Mouse (Mus musculus) gastrocnemius, adult 8-10 months (tissue): ENCODE measurements at regions not wholly inside any gene's neighbourhood (a gene's known extent, or its start where the extent isn't known, plus 50 kb on each side); places are given as distances from the start of the nearest gene placed in this dataset.

Experiments used
- DNase-seq, 2 experiments: peaks; one replicate each; pipeline ENCODE4 v3.0.0; 2022; ENCODE audit warnings: low spot score in 2 of 2

- DNase-seq, result no peak
Observed at GRCm38 (mm10) chr16:86009638-86010329, 108.2 kb upstream of the Adamts5 start.

GRCm38 (mm10) chr16:86007799-86008198 lies 106.2 kb upstream of the Adamts5 start:
- DNase-seq, result no peak

DNA sequence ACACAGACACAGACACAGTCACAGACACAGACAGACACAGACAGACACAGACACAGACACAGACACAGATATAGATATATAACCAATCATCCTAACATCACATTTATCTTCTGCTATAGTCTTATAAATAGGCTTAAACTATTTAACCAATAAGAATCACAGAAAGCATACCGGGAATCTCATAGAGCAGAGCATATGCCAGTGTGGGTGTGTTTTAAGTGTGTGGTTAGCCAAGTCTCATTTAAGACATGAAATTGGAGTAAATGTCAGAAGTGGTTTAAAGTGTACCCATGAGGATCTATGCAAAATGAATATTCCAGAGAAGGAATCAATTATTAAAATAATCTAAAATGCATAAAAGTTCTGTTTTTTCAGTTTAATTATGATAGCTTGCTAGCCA lies 99.2 kb upstream of the Adamts5 start:
- DNase-seq, result no peak

DNA sequence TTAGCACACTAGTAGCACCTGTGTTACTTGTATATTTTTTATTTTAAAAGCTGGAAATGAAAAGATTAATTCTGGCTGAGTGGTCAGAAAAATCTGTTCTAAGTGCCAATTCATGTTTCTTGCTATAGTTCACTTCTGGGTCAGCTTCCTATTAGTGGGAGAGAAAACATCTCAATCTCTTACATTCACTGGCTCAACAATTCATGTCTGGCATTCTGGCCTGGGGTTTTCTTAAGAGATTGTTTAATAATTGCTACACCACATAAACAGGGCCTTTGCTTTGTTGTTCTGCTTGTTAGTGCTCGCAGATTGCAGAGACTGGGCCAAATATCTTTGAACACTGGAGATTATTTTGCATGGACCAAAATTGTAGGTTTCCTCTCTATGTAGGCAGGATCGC lies 84.2 kb upstream of the Adamts5 start:
- no peak for DNase-seq

DNA sequence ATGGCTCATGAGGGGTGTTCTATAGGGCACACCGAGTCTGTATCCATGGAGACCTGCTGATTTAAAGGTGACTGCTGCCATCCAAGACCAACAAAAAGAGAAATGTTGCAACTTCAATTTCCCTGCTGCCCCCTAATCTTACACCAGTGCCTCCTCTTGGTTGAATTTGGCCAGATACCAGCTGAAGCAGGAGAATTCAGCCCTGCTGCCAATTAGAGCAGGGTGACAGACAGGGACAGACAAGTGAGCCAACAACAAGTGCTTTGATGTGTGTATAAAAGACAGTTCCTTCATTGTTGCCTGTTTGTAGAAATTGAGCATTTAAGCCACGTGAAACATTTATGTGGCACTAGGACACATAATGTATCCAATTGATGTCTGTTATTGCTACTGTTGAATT lies 75.5 kb upstream of the Adamts5 start:
- DNase-seq, result peak in 1 of 2 experiments; percentile 4

DNA sequence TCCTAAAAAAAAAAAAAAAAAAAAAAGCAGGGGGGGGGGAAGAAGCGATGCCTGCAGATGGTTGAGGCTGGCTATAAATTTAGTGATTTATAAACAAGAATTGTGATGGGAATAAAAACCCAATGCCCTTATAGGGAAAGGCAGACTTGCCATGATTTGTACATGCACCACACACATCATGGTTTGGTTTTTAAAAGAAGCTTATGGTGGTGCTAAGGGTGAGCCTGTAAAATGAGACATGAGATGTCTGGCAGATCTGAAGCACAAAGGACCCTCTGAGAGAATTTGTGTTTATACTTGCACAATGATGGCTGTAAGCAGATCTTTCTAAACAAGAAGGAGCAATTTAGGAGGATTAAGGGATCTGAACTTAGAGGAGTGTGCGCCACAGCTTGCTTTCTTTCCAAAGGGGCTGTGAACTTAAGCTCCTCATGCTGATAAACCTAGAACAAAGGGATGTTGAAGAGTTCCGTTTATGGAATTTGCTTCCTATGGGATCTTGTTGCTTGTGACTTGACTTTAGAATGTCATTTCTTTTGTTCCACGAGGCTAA lies 65.3 kb upstream of the Adamts5 start:
- DNase-seq, result no peak

GRCm38 (mm10) chr16:85966251-85966650 lies 64.6 kb upstream of the Adamts5 start:
- no peak for DNase-seq

- DNase-seq, result no peak
Observed at GRCm38 (mm10) chr16:85964352-85965210, 63.0 kb upstream of the Adamts5 start.

DNA sequence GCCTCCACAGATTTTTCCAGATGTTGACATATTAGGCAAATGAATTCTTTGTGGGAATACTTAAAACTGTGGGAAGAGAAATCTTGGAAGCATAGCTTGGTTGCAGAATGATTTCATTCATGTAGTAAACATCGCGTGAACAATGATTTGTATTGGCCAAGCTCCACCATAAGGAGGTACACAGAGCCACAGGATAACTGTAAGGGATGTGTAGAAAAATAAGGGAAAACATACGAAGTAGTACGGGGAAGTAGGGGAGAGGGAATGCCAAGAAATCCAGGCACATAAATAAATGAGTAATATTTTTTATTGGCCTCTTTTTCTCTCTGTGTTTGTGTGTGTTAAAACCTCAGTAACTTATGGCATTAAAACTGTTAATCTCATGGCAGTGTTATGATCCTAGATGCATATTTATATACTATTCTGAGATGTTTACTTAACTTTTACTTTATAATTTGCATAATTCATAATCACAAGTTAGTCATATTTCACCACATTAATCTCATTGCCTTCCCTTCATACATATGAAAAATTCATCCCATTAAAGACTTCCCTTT lies 54.5 kb upstream of the Adamts5 start:
- DNase-seq, result no peak

GRCm38 (mm10) chr16:85951628-85952027 lies 50.0 kb upstream of the Adamts5 start:
- DNase-seq, result no peak
